Mouse (Mus musculus) embryonic fibroblast, embryonic 13.5 days (primary cell): ENCODE results near the gene Gm19668.
"Not testable (repeated sequence)": the region's sequence is repeated elsewhere in the genome, so short reads cannot be mapped to it uniquely, and the experiment has no call there.

Source experiments
- CTCF ChIP-seq: IDR thresholded peaks from 2 replicates; pipeline ENCODE4 v1.5.1; 2011; ENCODE audit warnings: mild to moderate bottlenecking, control low read depth, low read length, moderate library complexity, borderline replicate concordance; ENCODE audit not compliant: insufficient read depth
- POLR2A ChIP-seq: IDR thresholded peaks from 2 replicates; pipeline ENCODE4 v1.6.1; 2011; ENCODE audit warnings: low read depth, mild to moderate bottlenecking, control low read depth, low read length, moderate library complexity

DNA sequence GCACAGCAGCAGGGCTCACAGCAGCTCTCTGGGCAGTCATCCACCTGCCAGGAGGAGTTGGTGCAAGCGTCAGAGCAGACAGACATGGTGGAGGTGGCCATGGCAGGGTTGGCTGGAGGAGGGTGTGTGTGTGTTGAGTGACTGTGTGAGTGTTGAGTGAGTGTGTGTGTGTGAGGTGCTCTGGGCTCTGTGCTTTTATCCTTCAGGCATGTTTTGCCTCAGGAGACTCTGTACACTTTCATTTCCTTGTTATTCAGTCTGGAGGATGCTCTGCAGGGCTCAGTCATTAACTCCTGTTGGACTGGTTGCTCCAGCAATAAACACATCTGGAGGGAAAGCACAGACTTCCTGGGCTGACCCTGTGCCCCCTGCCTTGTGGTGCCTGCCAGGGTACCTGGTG is 47.7 kb downstream of the Gm19668 start, which contains the start of gene Gm9736:
- not testable (repeated sequence) for TF ChIP-seq POLR2A, CTCF
